Mouse (Mus musculus) myocyte (in vitro differentiated cells): ENCODE data around the gene Wtap. TPM values are rescaled to one million over a fixed set of nuclear protein-coding genes. Genes with fewer than 3 reads are reported as not detected.
A peak's percentile ranks its signal among the peaks of the same experiment; 100 is the strongest.
"Not testable (repeated sequence)": the region's sequence is repeated elsewhere in the genome, so short reads cannot be mapped to it uniquely, and the experiment has no call there.

Experiments used
- H3K27me3 ChIP-seq: one replicate; pipeline ENCODE4 v1.6.1; 2011; ENCODE audit not compliant: control insufficient read depth, insufficient read depth, insufficient read length
- H3K36me3 ChIP-seq: one replicate; pipeline ENCODE4 v1.6.1; 2011; ENCODE audit not compliant: control insufficient read depth, insufficient read depth
- H3K4me2 ChIP-seq: one replicate; pipeline ENCODE4 v1.6.1; 2011; ENCODE audit warnings: low read depth, control low read depth
- H3K4me3 ChIP-seq: one replicate; pipeline ENCODE4 v1.5.1; 2011; ENCODE audit warnings: mild to moderate bottlenecking, control low read depth, moderate library complexity
- H3K79me2 ChIP-seq: one replicate; pipeline ENCODE4 v1.6.1; 2011; ENCODE audit not compliant: control insufficient read depth, insufficient read depth
- H3ac ChIP-seq: one replicate; pipeline ENCODE4 v1.6.1; 2011; ENCODE audit not compliant: control insufficient read depth, insufficient read length
- CEBPB ChIP-seq: IDR thresholded peaks from 2 replicates; pipeline ENCODE4 v1.6.1; 2011; ENCODE audit warnings: mild to moderate bottlenecking, moderate library complexity; ENCODE audit not compliant: poor library complexity, insufficient read depth, severe bottlenecking
- E2F4 ChIP-seq: IDR thresholded peaks from one replicate; pipeline ENCODE4 v1.6.1; 2011; ENCODE audit warnings: mild to moderate bottlenecking, control low read depth, moderate library complexity; ENCODE audit not compliant: insufficient read depth
- MAX ChIP-seq: IDR thresholded peaks from one replicate; pipeline ENCODE4 v1.6.1; 2011; ENCODE audit warnings: low read depth, mild to moderate bottlenecking, control low read depth
- MYOD1 ChIP-seq, 3 experiments: IDR thresholded peaks; one replicate each; pipeline ENCODE4 v1.6.1; 2011; ENCODE audit warnings: control low read depth in 2 of 3, low read depth in 2 of 3, mild to moderate bottlenecking in 2 of 3, moderate library complexity in 1 of 3; ENCODE audit not compliant: insufficient read length in 2 of 3, control insufficient read depth in 1 of 3
- MYOG ChIP-seq, 3 experiments: IDR thresholded peaks; one replicate each; pipeline ENCODE4 v1.6.1; 2011; ENCODE audit warnings: control low read depth in 2 of 3, low read depth in 2 of 3, mild to moderate bottlenecking in 2 of 3; ENCODE audit not compliant: insufficient read length in 2 of 3, control insufficient read depth in 1 of 3, insufficient read depth in 1 of 3
- POLR2A ChIP-seq: IDR thresholded peaks from one replicate; pipeline ENCODE4 v1.6.1; 2011; ENCODE audit warnings: low read depth, mild to moderate bottlenecking, control low read depth, moderate library complexity; ENCODE audit not compliant: insufficient read length
- POLR2AphosphoS2 ChIP-seq: IDR thresholded peaks from one replicate; pipeline ENCODE4 v1.6.1; 2011; ENCODE audit warnings: low read depth, control low read depth; ENCODE audit not compliant: insufficient read length
- REST ChIP-seq: IDR thresholded peaks from one replicate; pipeline ENCODE4 v1.6.1; 2011; ENCODE audit warnings: mild to moderate bottlenecking, control low read depth, moderate library complexity; ENCODE audit not compliant: insufficient read depth, insufficient read length
- SRF ChIP-seq: IDR thresholded peaks from one replicate; pipeline ENCODE4 v1.6.1; 2011; ENCODE audit warnings: low read depth; ENCODE audit not compliant: control insufficient read depth, insufficient read length
- TCF12 ChIP-seq: IDR thresholded peaks from one replicate; pipeline ENCODE4 v1.6.1; 2011; ENCODE audit warnings: mild to moderate bottlenecking, control low read depth; ENCODE audit not compliant: poor library complexity, insufficient read depth, severe bottlenecking
- TCF3 ChIP-seq: IDR thresholded peaks from one replicate; pipeline ENCODE4 v1.6.1; 2011; ENCODE audit warnings: low read depth, control low read depth; ENCODE audit not compliant: insufficient read length
- USF1 ChIP-seq: IDR thresholded peaks from one replicate; pipeline ENCODE4 v1.6.1; 2011; ENCODE audit warnings: low read depth, mild to moderate bottlenecking, control low read depth, moderate library complexity
- polyA plus RNA-seq: library from polyadenylated mRNA; unstranded; fragments of >200 nt; fragmentation: generic; extraction: Trizol; gene quantifications from one replicate; pipeline ENCODE4 v1.2.1, GENCODE M21; 2012; ENCODE audit warnings: missing spikeins

The Wtap gene
- polyA plus RNA-seq, 1 experiment: 21.3 TPM

DNA sequence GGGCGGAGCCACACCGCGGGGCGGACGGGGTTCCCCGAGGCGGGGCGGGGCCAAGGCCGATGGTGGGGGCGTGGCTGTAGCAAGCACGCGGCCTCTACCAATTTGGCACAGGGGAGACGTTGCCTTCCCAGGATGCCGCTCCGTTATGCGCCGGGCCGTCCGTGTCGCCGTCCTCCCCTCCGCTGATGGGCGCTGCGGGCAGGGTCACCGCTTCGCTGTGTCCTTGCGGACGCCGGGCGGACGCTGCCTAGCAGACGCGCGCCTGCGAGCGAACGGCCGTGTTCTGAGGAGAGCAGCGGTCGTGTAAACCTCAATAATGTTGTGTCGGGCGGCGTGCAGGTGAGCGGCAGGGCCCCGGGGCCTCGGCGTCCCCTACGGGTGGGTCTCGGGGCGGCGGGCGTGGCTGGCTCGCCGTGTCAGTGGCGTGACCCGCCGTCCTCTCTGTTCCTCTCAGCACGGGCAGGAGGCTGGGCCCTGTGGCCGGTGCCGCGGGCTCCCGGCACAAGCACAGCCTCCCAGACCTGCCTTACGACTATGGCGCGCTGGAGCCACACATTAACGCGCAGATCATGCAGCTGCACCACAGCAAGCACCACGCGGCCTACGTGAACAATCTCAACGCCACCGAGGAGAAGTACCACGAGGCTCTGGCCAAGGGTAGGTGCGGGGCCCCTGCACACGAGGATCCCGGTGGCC is 13.9 kb upstream of the Wtap start:
- Histone ChIP-seq H3K27me3 (no peaks in the 10 kb centered on the region), H3K4me2 (peak overlapping the region; percentile 95), H3K36me3 (peaks cover 7% of the 10 kb centered on the region), H3ac (peak overlapping the region; percentile 70), H3K79me2 (peaks cover 13% of the 10 kb centered on the region), H3K4me3 (peak overlapping the region; percentile 63)
- TF ChIP-seq MAX: no peak
- peak; percentile 85 for TF ChIP-seq SRF
- no peak for TF ChIP-seq TCF12
- no peak for TF ChIP-seq E2F4
- peak; percentile 98 for TF ChIP-seq POLR2AphosphoS2
- TF ChIP-seq USF1: no peak
- peak; percentile 22 for TF ChIP-seq TCF3
- no peak for TF ChIP-seq CEBPB
- peak; percentile 100 for TF ChIP-seq POLR2A
- TF ChIP-seq MYOD1 (IDR thresholded peaks at IDR 0.05; ENCODE audit: control insufficient read depth in 1 of 3, insufficient read length in 2 of 3, low read depth in 2 of 3): peak in 1 of 3 experiments; percentile 66
- TF ChIP-seq MYOG (IDR thresholded peaks at IDR 0.05; ENCODE audit: control insufficient read depth in 1 of 3, insufficient read depth in 1 of 3, insufficient read length in 2 of 3, low read depth in 2 of 3): peak in 2 of 3 experiments; percentile 40 to 58
- TF ChIP-seq REST: peak; percentile 31

DNA sequence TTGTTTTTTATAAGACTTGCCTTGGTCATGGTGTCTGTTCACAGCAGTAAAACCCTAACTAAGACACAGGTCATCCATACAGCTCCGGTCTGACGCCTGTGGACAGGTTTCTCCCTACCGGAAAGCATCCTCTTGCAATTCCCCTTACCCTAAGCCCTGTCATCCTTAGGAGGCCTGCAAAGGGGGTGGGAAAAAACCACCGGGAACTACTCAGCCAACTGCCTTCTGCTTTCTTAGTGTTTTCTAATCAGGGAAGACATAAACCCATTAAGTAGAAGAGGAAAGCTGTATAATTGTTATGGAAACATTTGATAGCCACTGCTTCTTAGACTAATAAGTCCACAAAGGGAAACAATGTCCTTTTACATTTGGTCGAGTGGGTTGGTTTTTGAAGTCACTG is 13.0 kb upstream of the Wtap start:
- TF ChIP-seq USF1: no peak
- no peak for TF ChIP-seq REST
- TF ChIP-seq POLR2AphosphoS2: no peak

DNA sequence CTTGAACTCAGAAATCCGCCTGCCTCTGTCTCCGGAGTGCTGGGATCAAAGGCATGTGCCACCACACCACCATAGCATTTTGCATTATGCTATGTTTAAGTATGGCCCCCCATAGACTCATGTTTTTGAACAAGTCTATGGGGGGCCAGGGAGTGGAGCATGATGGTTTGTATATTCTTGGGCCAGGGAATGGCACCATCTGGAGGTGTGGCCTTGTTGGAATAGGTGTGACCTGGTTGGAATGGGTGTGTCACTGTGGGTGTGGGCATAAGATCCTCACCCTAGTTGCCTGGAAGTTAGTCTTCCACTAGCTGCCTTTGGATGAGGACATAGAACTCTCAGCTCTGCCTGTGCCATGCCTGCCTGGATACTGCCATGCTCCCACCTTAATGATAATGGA is 12.6 kb upstream of the Wtap start, which contains the start of gene Sod2:
Sod2 (plus strand) TSS at position 301 of the 400 bp plus-strand sequence.
- H3K27me3 ChIP-seq, H3K36me3 ChIP-seq: not testable (repeated sequence)
- H3K4me2 ChIP-seq: peak within 1 kb of the TSS; percentile 86
- peak within 1 kb of the TSS; percentile 63 for H3K4me3 ChIP-seq
- H3ac ChIP-seq: peak within 1 kb of the TSS; percentile 70
- peaks cover 13% of the 10 kb centered on the region for H3K79me2 ChIP-seq

More for the DNA sequence above, 13.0 kb upstream of the Wtap start:
- peak overlapping the region; percentile 86 for H3K4me2 ChIP-seq
- H3K36me3 ChIP-seq: peaks cover 2% of the 10 kb centered on the region
- peaks cover 13% of the 10 kb centered on the region for H3K79me2 ChIP-seq
- H3ac ChIP-seq: no peak overlapping the region
- H3K27me3 ChIP-seq: no peaks in the 10 kb centered on the region
- H3K4me3 ChIP-seq: peak overlapping the region; percentile 63

- H3K79me2 ChIP-seq: peaks cover 13% of the 10 kb centered on the region
- H3K4me2 ChIP-seq, H3K4me3 ChIP-seq, H3ac ChIP-seq, H3K27me3 ChIP-seq, H3K36me3 ChIP-seq: not testable (repeated sequence)
Observed at GRCm38 (mm10) chr17:13004436-13004835, 10.5 kb upstream of the Wtap start.

- not testable (repeated sequence) for H3K4me3 ChIP-seq, H3K4me2 ChIP-seq, H3K36me3 ChIP-seq, H3ac ChIP-seq, H3K79me2 ChIP-seq, H3K27me3 ChIP-seq
Observed at GRCm38 (mm10) chr17:13002243-13002642, 8.3 kb upstream of the Wtap start.

- no peaks in the 10 kb centered on the region for H3K79me2 ChIP-seq
- no peak overlapping the region for H3K4me2 ChIP-seq
- H3ac ChIP-seq: no peak overlapping the region
- no peaks in the 10 kb centered on the region for H3K36me3 ChIP-seq
- no peak for TF ChIP-seq CEBPB
- no peaks in the 10 kb centered on the region for H3K27me3 ChIP-seq
- no peak overlapping the region for H3K4me3 ChIP-seq
Observed at GRCm38 (mm10) chr17:12999069-12999468, 5.1 kb upstream of the Wtap start.
